Comparison of ENCODE assay signal across 17 mouse cellular contexts in the genomic region with DNA sequence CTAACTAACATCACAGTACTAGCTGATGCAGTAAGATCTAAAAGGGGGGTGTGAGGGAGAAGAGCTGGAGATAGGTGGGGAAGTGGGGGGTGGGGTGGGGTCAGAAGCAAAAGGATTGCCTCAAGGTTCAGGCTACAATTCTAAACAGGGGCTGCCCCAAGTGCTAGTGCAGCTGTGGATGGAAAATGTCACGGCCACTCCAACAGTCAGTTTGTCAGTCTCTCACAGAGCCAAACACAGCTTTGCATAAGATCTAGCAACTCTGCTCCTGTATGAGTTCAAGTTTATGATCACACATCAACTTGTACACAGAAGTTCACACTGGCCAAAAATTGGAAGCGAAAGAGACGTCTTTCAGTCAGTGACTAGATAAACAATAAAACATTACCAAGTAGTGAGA. TPM values are rescaled to one million over a fixed set of nuclear protein-coding genes. Genes with fewer than 3 reads are reported as not detected.
"Had no signal": no experiment of that assay in that cellular context is flagged by ENCODE, and none has a peak within 500 bp of the region (broad histone marks: within the 10 kb centered on the region; RNA-seq: fewer than 3 reads in every experiment).

No protein-coding gene starts in this region.

- H3K4me2 ChIP-seq: liver, embryonic 13.5 days had no signal

- DNase-seq: kidney, adult 2 months; kidney, postnatal 25 days; layer of hippocampus, adult 9-11 months; liver, embryonic 13.5 days; lung, adult 2 months; lung, postnatal 36 days; midbrain, embryonic 14.5 days; thymus, adult 2 months; thymus, postnatal 14 days had no signal

- H3K4me3 ChIP-seq: layer of hippocampus, adult 2 months; left cerebral cortex, adult 2 months; liver, embryonic 13.5 days; megakaryocyte, embryonic 14.5 days; midbrain, embryonic 10.5 days had no signal

- H3K9ac ChIP-seq: liver, embryonic 13.5 days had no signal

- H3K9me3 ChIP-seq: liver, embryonic 13.5 days; midbrain, embryonic 10.5 days had no signal

- H3K27ac ChIP-seq: kidney, postnatal 0 days; layer of hippocampus, adult 2 months; left cerebral cortex, adult 2 months; liver, embryonic 13.5 days; midbrain, embryonic 10.5 days; stomach, postnatal 0 days had no signal

- H3K36me3 ChIP-seq: liver, embryonic 13.5 days; midbrain, embryonic 10.5 days had no signal

- ATAC-seq: lung, postnatal 0 days had no signal

RNA-seq across cellular contexts. Expression of a gene that starts 10.3 kb away (rescaled TPM):
- polyA plus RNA-seq: liver, adult 2 months had no signal
